Mouse (Mus musculus) adrenal gland, postnatal 4 days (tissue): Measurements from ENCODE around the gene Gm38393. TPM values are rescaled to one million over a fixed set of nuclear protein-coding genes. Genes with fewer than 3 reads are reported as not detected.

ENCODE experiments used
- DNase-seq, 2 experiments: peaks; one replicate each; pipeline ENCODE4 v3.0.0; 2021 to 2022; ENCODE audit warnings: low spot score in 2 of 2, mixed read lengths in 2 of 2
- long read RNA-seq, 2 experiments: library from polyadenylated mRNA; stranded (forward); transcript quantifications; one replicate each; pipeline ENCODE4 v2.0.0; 2021
- total RNA-seq, 2 experiments: library from RNA; stranded (reverse); gene quantifications; 2 replicates each; pipeline ENCODE4 v1.2.3; 2021

Gm38393 gene
- 10 to 100 TPM in 1 of 2 experiments, 1 to 10 TPM in 1; 9.0 to 11.5 TPM for total RNA-seq
- long read RNA-seq, experiment 1 = 0 reads
- long read RNA-seq, experiment 2 = 0 reads

DNA sequence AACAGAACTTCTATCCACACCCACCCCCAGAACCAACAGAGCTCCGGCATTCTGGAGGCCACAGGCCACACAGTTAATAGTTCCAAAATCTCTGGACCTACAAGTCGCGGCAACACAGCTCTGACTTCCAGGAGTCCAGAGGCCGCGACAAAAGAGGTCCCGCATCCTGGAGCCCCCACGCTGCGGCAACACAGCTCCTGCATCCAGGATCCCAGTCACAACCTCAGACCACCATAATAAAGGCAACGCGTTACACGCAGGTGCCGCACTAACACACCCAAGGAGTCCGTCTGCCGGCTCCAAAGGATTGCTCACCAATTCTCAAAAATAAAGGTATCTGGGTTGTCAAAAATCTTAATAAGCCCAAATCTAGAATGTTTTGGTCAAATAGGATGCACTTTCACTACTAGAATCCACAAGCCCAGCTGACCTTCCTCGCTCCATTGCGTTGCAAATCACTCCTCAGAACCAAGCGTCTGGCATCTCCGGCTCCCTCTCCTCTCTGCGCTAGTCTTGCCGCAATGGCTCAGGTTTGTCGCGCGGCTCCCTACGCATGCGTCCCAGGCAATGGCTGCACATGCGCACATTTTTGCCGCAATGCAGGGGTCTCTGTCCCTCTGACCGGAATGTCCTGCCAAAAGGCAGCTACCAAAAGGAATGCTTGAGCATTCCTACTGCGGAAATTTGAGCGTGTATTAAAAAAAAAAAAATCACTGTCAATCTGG, at the start of gene Gm38393, which contains the start of gene Snurf:
Gm38393 (minus strand) TSS at position 459 of the 725 bp plus-strand sequence.
Snurf (minus strand) TSS at position 444 of the 725 bp plus-strand sequence.
- peak; percentile 8 to 20 for DNase-seq

DNA sequence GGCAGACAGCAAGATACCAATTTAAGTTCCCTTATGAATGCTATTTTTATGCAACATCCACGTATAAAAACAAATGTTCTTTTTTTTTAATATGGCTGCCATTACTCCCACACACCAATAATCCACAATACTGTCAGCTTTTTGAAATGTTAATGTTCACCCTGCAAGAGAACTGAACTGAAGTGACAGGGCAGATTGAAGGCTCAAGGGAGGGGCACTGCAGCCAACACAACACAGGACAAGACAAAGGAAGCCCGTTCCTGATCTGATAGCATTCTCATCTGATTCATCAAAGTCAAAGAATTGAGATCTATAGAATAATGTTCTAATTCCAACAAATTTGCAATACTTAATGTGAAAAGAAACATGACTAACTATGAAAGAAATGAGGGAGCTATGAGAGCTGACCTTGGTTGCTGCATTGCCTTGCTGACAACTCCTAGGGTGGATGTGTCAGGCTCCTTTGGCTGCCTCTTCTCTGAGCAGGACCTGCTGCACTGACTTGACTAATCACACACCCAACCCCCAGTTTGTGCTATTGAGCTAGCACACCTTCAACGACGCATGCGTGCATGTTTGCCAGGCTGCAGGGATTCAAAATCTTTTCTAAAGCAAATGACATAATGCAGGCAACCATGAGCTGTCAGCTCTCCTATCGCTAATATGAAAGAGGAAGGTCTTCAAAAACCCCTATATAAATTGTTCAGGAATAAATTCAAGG, 42.8 kb upstream of the Gm38393 start:
- DNase-seq = no peak

DNA sequence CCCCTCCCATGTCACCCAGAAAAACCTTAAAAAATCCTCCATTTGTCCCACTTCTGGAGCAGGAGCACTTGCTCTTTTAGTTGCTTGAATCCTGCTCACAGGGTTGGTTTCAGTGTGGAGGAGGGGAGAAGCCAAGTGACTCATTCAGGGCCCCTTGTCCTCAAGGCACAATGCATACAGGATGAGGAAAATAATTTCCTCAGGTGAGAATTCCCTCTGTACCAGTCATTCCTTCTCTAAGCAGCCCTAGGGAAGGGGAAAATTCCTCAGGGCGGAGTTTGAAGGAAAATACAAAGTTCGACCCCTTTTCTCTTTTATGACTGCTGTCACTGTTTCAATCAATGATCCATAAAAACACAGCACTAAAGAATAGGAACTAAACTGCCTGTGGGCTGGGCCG, 8.3 kb upstream of the Gm38393 start:
- no peak for DNase-seq

DNA sequence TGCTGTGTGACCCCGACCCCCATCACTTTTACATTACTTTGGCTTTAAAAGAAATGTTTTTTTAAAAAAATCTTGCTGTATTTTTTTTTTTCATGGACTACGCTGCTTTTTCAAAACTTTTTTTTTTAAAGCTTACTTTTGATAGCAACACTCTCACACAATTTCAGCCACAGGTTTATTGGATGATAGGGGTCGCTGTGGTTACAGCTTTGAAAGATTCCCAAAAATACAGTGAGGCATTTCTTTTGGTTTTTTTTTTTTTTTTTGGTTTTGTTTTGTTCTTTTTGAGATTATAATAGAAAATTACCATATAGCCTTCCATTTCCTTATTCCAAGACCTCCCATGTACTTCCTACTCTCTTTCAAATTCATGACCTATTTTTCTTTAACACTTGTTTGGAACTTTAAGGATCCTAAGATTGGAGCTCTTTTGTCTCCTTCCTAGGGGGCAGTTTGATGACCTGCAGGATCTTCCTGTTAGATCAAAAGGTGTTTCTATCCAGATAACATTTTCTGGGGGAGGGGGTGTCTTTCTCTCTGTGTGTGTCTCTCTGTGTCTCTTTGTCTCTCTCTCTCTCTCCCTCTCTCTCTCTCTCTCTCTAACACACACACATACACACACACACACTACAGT, 3.0 kb upstream of the Gm38393 start:
- no peak for DNase-seq

DNA sequence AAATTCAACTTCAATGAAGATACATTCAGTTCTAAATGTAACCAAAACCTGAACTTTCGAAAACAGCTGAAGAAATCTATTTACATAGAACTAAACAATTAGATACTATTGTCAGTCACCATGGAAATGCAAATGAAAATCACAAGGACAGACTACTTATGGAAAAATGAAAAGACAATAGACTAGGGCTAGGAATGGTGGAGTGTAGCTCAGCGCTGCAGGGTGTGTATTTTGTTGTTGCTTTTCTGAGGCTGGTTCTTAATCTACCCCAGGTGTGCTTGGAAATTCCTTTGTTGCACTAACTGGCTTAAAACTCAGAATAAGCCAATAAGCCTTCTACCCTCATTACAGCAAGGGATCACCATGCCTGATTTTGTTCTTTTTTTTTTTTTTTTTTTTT, 1.4 kb upstream of the Gm38393 start:
- DNase-seq = no peak

DNA sequence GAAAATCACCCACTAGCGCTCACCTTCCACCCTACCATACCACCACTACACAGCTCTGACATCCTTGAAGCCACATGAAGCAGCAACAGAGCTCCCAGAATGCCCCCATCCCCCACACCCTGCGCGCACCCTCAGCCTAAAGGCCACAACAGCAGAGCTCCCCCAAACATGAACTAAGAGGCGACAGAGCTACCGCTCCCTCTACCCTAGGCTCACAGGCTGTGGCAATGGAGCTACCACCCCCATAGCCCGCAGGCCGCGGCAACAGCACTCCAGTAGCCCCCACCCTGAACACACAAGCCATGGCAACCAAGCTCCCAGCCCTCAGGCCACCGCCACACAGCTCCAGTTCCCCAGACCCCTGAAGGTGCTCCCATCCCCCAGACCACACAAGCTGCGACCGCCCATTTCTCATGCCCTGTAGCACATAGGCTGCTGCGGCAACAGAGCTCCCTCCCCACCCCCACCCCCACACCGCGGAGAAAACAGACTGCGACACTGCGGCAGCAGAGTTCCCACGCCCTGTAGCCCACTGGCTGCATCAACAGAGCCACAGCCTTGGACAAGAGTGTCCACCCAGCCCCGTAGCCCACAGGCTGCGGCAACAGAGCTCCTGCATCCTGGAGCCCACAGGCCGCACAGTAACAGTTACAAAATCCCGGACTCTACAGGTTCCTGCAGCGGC, 801 bp downstream of the Gm38393 start:
- peak in 1 of 2 experiments; percentile 5 for DNase-seq

DNA sequence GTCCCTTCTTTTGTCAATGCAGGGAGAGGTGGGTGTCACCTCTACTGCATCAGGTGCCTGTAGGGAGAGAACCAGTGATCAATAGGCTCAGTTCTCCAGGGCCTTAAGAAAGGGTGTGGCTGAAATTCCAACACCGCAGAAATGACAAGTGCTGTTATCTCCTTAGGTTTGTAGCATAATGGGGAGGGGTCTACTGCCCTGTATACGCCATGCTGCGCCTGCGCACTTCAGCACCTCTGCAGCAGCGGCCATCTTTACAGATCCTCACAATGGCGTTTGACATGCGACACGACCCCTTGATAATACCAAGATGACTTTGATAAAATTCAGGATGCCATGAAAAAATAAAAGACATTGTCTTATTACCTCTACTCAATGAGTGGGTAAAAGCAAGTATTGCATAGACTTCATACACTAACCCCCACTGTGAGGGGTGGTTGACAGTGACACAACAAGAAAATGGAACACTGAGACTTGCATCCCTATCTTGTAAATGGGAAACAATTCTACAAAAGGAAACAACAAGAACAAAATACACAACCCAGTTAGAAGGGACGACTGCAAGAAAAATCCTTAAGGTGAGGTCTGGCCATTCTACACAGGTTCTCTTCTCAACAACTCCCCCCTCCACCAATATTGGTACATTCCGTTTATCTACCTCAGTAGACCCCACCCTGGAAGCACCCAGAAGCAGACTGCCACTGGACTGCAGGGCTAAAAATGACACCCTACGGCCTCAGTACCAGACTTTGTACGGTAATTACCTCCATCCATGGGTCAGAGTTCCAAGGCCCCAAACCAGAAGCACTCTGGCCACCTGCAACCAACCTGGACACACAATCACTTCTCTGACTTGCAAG, 1.6 kb downstream of the Gm38393 start:
- DNase-seq = no peak

DNA sequence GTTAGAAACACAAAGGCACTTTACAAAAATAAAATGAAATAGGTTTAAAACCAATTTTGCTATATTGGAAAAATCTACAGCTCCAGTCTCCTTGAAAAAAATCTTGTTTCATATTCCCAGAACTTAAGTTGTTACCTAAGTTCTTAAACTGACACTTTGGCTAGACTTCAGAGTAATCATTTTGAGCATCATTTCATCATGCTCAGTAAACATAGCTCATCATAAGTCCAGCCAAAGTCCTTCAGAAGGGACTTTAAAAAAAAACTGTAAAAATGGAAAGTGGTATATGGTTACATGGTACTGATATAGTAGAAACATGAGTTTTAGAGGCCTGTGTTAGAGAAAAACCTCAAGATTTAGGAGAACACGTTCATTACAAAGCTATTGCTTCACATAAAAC, 26.2 kb downstream of the Gm38393 start:
- no peak for DNase-seq

Other genes with a start within 250 kb of the Gm38393 start
- 100 to 1,000 TPM in 1 of 2 experiments, 10 to 100 TPM in 1; 91.3 to 127 TPM for gene Snurf, start within 50 bp of the Gm38393 start, total RNA-seq
- 10 to 100 TPM; 40.6 to 42.9 TPM for gene Snrpn, start 135.2 kb upstream of the Gm38393 start, total RNA-seq